Mouse (Mus musculus) thymus, adult 2 months (tissue): ENCODE measurements around the gene Gemin7. TPM values are rescaled to one million over a fixed set of nuclear protein-coding genes. Genes with fewer than 3 reads are reported as not detected.
"Not testable (repeated sequence)": the region's sequence is repeated elsewhere in the genome, so short reads cannot be mapped to it uniquely, and the experiment has no call there.

ENCODE experiments used
- DNase-seq: peaks from one replicate; pipeline ENCODE4 v3.0.0; 2021
- H3K27ac ChIP-seq: fragments of 200-500 bp; 2 replicates; pipeline ENCODE4 v1.5.1; 2012; ENCODE audit warnings: low read length, control low read depth; ENCODE audit not compliant: control insufficient read depth, insufficient read depth
- H3K27me3 ChIP-seq: fragments of 200-500 bp; 2 replicates; pipeline ENCODE4 v1.6.1; 2012; ENCODE audit warnings: mild to moderate bottlenecking, low read length, moderate library complexity, mixed read lengths; ENCODE audit not compliant: control insufficient read depth, insufficient read depth
- H3K36me3 ChIP-seq: fragments of 200-500 bp; 2 replicates; pipeline ENCODE4 v1.6.1; 2012; ENCODE audit warnings: mild to moderate bottlenecking, low read length, moderate library complexity; ENCODE audit not compliant: control insufficient read depth, insufficient read depth
- H3K4me1 ChIP-seq: fragments of 200-500 bp; replicated peaks from 2 replicates; pipeline ENCODE4 v1.6.1; 2012; ENCODE audit warnings: low read length; ENCODE audit not compliant: control insufficient read depth, insufficient read depth
- H3K4me3 ChIP-seq: fragments of 200-500 bp; 2 replicates; pipeline ENCODE4 v1.5.1; 2012; ENCODE audit warnings: mild to moderate bottlenecking, low read length, control low read depth, moderate library complexity; ENCODE audit not compliant: control insufficient read depth, insufficient read depth
- CTCF ChIP-seq: fragments of 200-500 bp; IDR thresholded peaks from 2 replicates; pipeline ENCODE4 v1.5.1; 2012; ENCODE audit warnings: mild to moderate bottlenecking, control low read depth, low read length, moderate library complexity, borderline replicate concordance; ENCODE audit not compliant: control insufficient read depth, poor library complexity, insufficient read depth; ENCODE audit errors: extremely low read depth
- POLR2A ChIP-seq: fragments of 200-500 bp; IDR thresholded peaks from 2 replicates; pipeline ENCODE4 v1.6.1; 2012; ENCODE audit warnings: mild to moderate bottlenecking, low read length, control low read depth, moderate library complexity; ENCODE audit not compliant: control insufficient read depth, poor library complexity, insufficient read depth; ENCODE audit errors: extremely low read depth
- WGBS: fragments of 180-500 bp; shearing (Covaris S2); methylation state at CpG from one replicate; pipeline ENCODE4 v1.1.7; 2018; 5-methylcytosine and 5-hydroxymethylcytosine counted together
- polyA plus RNA-seq: library from polyadenylated mRNA; depleted of rRNA; stranded (reverse); fragments of >200 nt; gene quantifications from 2 replicates; pipeline ENCODE4 v1.2.3, GENCODE M21; 2012

Gemin7 gene
- polyA plus RNA-seq, 1 experiment, result 121 TPM

- TF ChIP-seq POLR2A (no peak), CTCF (no peak)
- no peak for DNase-seq
- WGBS, result 85% methylated on average over 5 of the region's 5 CpGs
Measured at GRCm38 (mm10) chr7:19610969-19611368, 33.6 kb upstream of the Gemin7 start.

GRCm38 (mm10) chr7:19609641-19610332 is 32.4 kb upstream of the Gemin7 start:
- no peaks in the 10 kb centered on the region for H3K27me3 ChIP-seq
- 96% methylated on average over 12 of the region's 12 CpGs for WGBS

More at GRCm38 (mm10) chr7:19610969-19611368, 33.6 kb upstream of the Gemin7 start:
- no peak overlapping the region for H3K4me3 ChIP-seq
- H3K36me3 ChIP-seq, result no peaks in the 10 kb centered on the region
- H3K27me3 ChIP-seq, result no peaks in the 10 kb centered on the region
- no peaks in the 10 kb centered on the region for H3K4me1 ChIP-seq
- no peak overlapping the region for H3K27ac ChIP-seq

GRCm38 (mm10) chr7:19607291-19607690 is 29.9 kb upstream of the Gemin7 start:
- Histone ChIP-seq H3K4me3 (no peak overlapping the region), H3K36me3 (no peaks in the 10 kb centered on the region), H3K27me3 (no peaks in the 10 kb centered on the region), H3K4me1 (peaks cover 8% of the 10 kb centered on the region), H3K27ac (no peak overlapping the region)
- 93% methylated on average over 5 of the region's 5 CpGs for WGBS
- no peak for TF ChIP-seq CTCF
- TF ChIP-seq POLR2A, result no peak
- no peak for DNase-seq

More at GRCm38 (mm10) chr7:19609641-19610332, 32.4 kb upstream of the Gemin7 start:
- H3K4me3 ChIP-seq, result no peak overlapping the region
- no peak overlapping the region for H3K27ac ChIP-seq
- TF ChIP-seq POLR2A, result no peak
- TF ChIP-seq CTCF, result no peak
- H3K36me3 ChIP-seq, result no peaks in the 10 kb centered on the region
- no peaks in the 10 kb centered on the region for H3K4me1 ChIP-seq
- DNase-seq, result no peak

GRCm38 (mm10) chr7:19604606-19605214 is 27.3 kb upstream of the Gemin7 start:
- H3K27me3 ChIP-seq, H3K4me3 ChIP-seq, DNase-seq, H3K36me3 ChIP-seq, H3K27ac ChIP-seq: not testable (repeated sequence)
- H3K4me1 ChIP-seq, result peaks cover 11% of the 10 kb centered on the region
- 63% methylated on average over 10 of the region's 10 CpGs for WGBS

- under 1% methylated on average over 55 of the region's 57 CpGs for WGBS
- TF ChIP-seq POLR2A (peak; percentile 81), CTCF (0 out of 2 replicates have a peak, but pooled peaks have one; percentile 41)
- Histone ChIP-seq H3K36me3 (no peaks in the 10 kb centered on the region), H3K27me3 (no peaks in the 10 kb centered on the region), H3K4me3 (peak within 1 kb of the TSS; percentile 92), H3K4me1 (peaks cover 11% of the 10 kb centered on the region), H3K27ac (no peak within 1 kb of the TSS)
- DNase-seq, result peak; percentile 97
Measured at GRCm38 (mm10) chr7:19603849-19604605, 26.6 kb upstream of the Gemin7 start, which contains the start of gene Clasrp. Gene Clasrp (minus strand): TSS chr7:19604486.

GRCm38 (mm10) chr7:19603055-19603454 is 25.7 kb upstream of the Gemin7 start:
- Histone ChIP-seq H3K4me3 (no peak overlapping the region), H3K4me1 (peaks cover 11% of the 10 kb centered on the region), H3K27me3 (no peaks in the 10 kb centered on the region), H3K27ac (no peak overlapping the region), H3K36me3 (no peaks in the 10 kb centered on the region)
- DNase-seq, result no peak
- 87% methylated on average over 12 of the region's 12 CpGs for WGBS
- TF ChIP-seq CTCF (no peak), POLR2A (no peak)

GRCm38 (mm10) chr7:19600562-19600961 is 23.2 kb upstream of the Gemin7 start:
- Histone ChIP-seq H3K27me3 (no peaks in the 10 kb centered on the region), H3K36me3 (no peaks in the 10 kb centered on the region), H3K27ac (no peak overlapping the region), H3K4me3 (no peak overlapping the region), H3K4me1 (peaks cover 11% of the 10 kb centered on the region)
- TF ChIP-seq POLR2A, result no peak
- no peak for TF ChIP-seq CTCF
- DNase-seq, result no peak
- 41% methylated on average over 5 of the region's 5 CpGs for WGBS
